Mouse (Mus musculus) CH12.LX (cell line): ENCODE data around the gene Adamts6. TPM values are rescaled to one million over a fixed set of nuclear protein-coding genes. Genes with fewer than 3 reads are reported as not detected.

Source experiments
- DNase-seq: peaks from one replicate; pipeline ENCODE4 v3.0.0-alpha.2; 2013; ENCODE audit errors: extremely low read depth
- H3K27ac ChIP-seq: 2 replicates; pipeline ENCODE4 v1.5.1; 2012; ENCODE audit warnings: low read depth, mild to moderate bottlenecking, control low read depth, moderate library complexity; ENCODE audit not compliant: insufficient read depth
- H3K27me3 ChIP-seq: replicated peaks from 2 replicates; pipeline ENCODE3; 2012; ENCODE audit warnings: inconsistent platforms
- H3K36me3 ChIP-seq, 2 experiments: replicated peaks in 1 of 2; 2 replicates each; pipeline versions ENCODE3 to v1.6.1; 2012; ENCODE audit warnings: inconsistent platforms in 1 of 2, low read length in 1 of 2, mild to moderate bottlenecking in 1 of 2, mixed read lengths in 1 of 2, moderate library complexity in 1 of 2; ENCODE audit not compliant: control insufficient read depth in 1 of 2, insufficient read depth in 1 of 2
- H3K4me1 ChIP-seq, 2 experiments: 2 replicates each; pipeline ENCODE4 v1.6.1; 2012; ENCODE audit warnings: inconsistent platforms in 1 of 2, moderate library complexity in 1 of 2; ENCODE audit not compliant: insufficient read depth in 2 of 2, control insufficient read depth in 1 of 2
- H3K4me2 ChIP-seq: 2 replicates; pipeline ENCODE4 v1.6.1; 2012; ENCODE audit warnings: low read depth, mild to moderate bottlenecking, control low read depth; ENCODE audit not compliant: poor library complexity, insufficient read depth, severe bottlenecking
- H3K4me3 ChIP-seq, 3 experiments: fragments of 150-350 bp in 1 of 3; sonication (generic) in 1 of 3; replicated peaks in 1 of 3; 2 replicates each; pipeline versions ENCODE3 to v1.5.1; 2011 to 2012; ENCODE audit warnings: low read depth in 2 of 3, low read length in 2 of 3, mild to moderate bottlenecking in 2 of 3, moderate library complexity in 2 of 3, control low read depth in 1 of 3, improper control_type of control experiment in 1 of 3, inconsistent platforms in 1 of 3, mixed read lengths in 1 of 3; ENCODE audit not compliant: poor library complexity in 1 of 3
- H3K79me2 ChIP-seq: replicated peaks from 2 replicates; pipeline ENCODE4 v1.6.1; 2012; ENCODE audit warnings: mild to moderate bottlenecking, moderate library complexity; ENCODE audit not compliant: control insufficient read depth, poor library complexity, insufficient read depth, severe bottlenecking; ENCODE audit errors: extremely low read depth
- H3K9ac ChIP-seq: 2 replicates; pipeline ENCODE4 v1.6.1; 2012; ENCODE audit warnings: low read depth, mild to moderate bottlenecking, control low read depth, moderate library complexity; ENCODE audit not compliant: insufficient read depth
- H3K9me3 ChIP-seq: replicated peaks from 2 replicates; pipeline ENCODE3; 2012; ENCODE audit warnings: low read length, inconsistent platforms, mixed read lengths
- BHLHE40 ChIP-seq: IDR thresholded peaks from 2 replicates; pipeline ENCODE4 v1.6.1; 2011; ENCODE audit warnings: mild to moderate bottlenecking, low read depth, low read length, improper control_type of control experiment
- E2F4 ChIP-seq: IDR thresholded peaks from 2 replicates; pipeline ENCODE4 v1.6.1; 2011; ENCODE audit warnings: low read depth, low read length, improper control_type of control experiment; ENCODE audit not compliant: insufficient replicate concordance
- EP300 ChIP-seq: IDR thresholded peaks from 2 replicates; pipeline ENCODE4 v1.6.1; 2011; ENCODE audit warnings: low read length, improper control_type of control experiment
- IRF4 ChIP-seq: IDR thresholded peaks from 2 replicates; pipeline ENCODE4 v1.6.1; 2014; ENCODE audit warnings: low read depth, mild to moderate bottlenecking, inconsistent platforms, low read length, improper control_type of control experiment
- JUND ChIP-seq: conservative IDR thresholded peaks from 2 replicates; pipeline ENCODE4 v1.6.1; 2011; ENCODE audit warnings: low read depth, low read length, improper control_type of control experiment
- KAT2A ChIP-seq: IDR thresholded peaks from 2 replicates; pipeline ENCODE4 v1.6.1; 2012; ENCODE audit warnings: low read length, improper control_type of control experiment, inconsistent platforms; ENCODE audit not compliant: insufficient replicate concordance
- MAZ ChIP-seq: IDR thresholded peaks from 2 replicates; pipeline ENCODE4 v1.6.1; 2012; ENCODE audit warnings: low read depth, mild to moderate bottlenecking, inconsistent platforms, low read length, improper control_type of control experiment, moderate library complexity
- NELFE ChIP-seq: IDR thresholded peaks from 2 replicates; pipeline ENCODE4 v1.6.1; 2011; ENCODE audit warnings: low read depth, low read length, improper control_type of control experiment
- NRF1 ChIP-seq: IDR thresholded peaks from 2 replicates; pipeline ENCODE4 v1.6.1; 2014; ENCODE audit warnings: low read depth, mild to moderate bottlenecking, inconsistent platforms, low read length, improper control_type of control experiment, moderate library complexity
- POLR2A ChIP-seq: IDR thresholded peaks from 2 replicates; pipeline ENCODE4 v1.6.1; 2011; ENCODE audit warnings: low read depth, mild to moderate bottlenecking, improper control_type of control experiment, low read length
- POLR2AphosphoS2 ChIP-seq: IDR thresholded peaks from 2 replicates; pipeline ENCODE4 v1.6.1; 2011; ENCODE audit warnings: low read depth, low read length, improper control_type of control experiment
- RAD21 ChIP-seq: IDR thresholded peaks from 2 replicates; pipeline ENCODE4 v1.6.1; 2011; ENCODE audit warnings: low read depth, mild to moderate bottlenecking, low read length, improper control_type of control experiment, moderate library complexity
- RCOR1 ChIP-seq: conservative IDR thresholded peaks from 2 replicates; pipeline ENCODE4 v1.6.1; 2012; ENCODE audit warnings: low read depth, mild to moderate bottlenecking, inconsistent platforms, low read length, improper control_type of control experiment
- SIN3A ChIP-seq: IDR thresholded peaks from 2 replicates; pipeline ENCODE4 v1.6.1; 2012; ENCODE audit warnings: low read length, improper control_type of control experiment, inconsistent platforms
- ZC3H11A ChIP-seq: IDR thresholded peaks from 2 replicates; pipeline ENCODE4 v1.6.1; 2012; ENCODE audit warnings: low read depth, mild to moderate bottlenecking, inconsistent platforms, low read length, improper control_type of control experiment
- dilution Hi-C: fragments of 300-500 bp; cut with MboI; formaldehyde crosslinking; loops from 2 replicates; pipeline ENCODE4 v1.14.3; 2020; ENCODE audit warnings: low sequenced_read_pairs; ENCODE audit not compliant: extremely low pct_unique_long_range_greater_than_20kb, extremely low pct_ligation_motif_present
- in situ Hi-C: fragments of 300-500 bp; cut with MboI; formaldehyde crosslinking; loops from 3 replicates; pipeline ENCODE4 v1.14.3; 2019; ENCODE audit warnings: low sequenced_read_pairs, low pct_ligation_motif_present, low pct_unique_long_range_greater_than_20kb, mixed read lengths
- polyA plus RNA-seq: library from polyadenylated mRNA; unstranded; fragments of >175 nt; gene quantifications from 2 replicates; pipeline ENCODE4 v1.2.1, GENCODE M21; 2012; ENCODE audit warnings: low read depth; ENCODE audit not compliant: insufficient read length
- total RNA-seq, 2 experiments: library from RNA; depleted of rRNA; stranded (reverse); fragments of 300-350 nt in 1 of 2; fragments of >200 nt in 1 of 2; gene quantifications; 2 replicates each; pipeline ENCODE4 v1.2.3; 2012 to 2014

Adamts6 gene
- total and polyA plus RNA-seq, 3 experiments = 0.34 to 1.1 (median 0.72) TPM

DNA sequence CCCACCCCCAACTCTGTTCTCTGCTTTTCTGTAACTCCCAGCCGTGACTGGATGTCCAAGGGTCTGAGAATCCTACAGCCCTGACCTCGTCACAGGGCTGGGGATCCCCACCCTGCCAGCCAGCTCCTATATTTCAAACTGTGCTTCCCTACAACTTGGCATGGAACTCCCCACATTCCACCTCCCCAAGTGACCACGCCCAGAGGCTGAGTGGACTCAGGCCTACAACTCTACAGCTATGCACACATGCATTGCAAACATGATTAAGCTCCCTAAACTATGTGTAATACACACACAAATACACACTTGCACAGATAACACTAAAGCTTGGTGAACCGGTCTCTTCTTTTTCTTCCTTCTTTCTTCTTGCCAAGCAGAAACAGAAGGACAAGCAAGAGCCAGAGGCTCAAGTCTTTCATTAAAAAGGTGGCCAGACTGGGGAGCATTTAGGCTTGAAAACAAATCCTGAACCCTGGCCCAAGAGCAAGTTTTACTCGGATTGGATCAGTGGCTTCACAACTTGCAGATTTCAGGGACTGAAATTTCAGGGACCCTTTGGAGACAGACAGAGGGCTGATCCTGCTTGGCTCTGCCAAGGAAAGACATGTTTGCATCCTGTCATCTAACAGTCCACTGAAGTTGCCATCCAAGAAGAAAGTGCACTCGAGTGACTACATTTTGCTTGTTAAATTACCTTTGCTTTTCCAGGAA, 218.7 kb downstream of the Adamts6 start:
- no peak overlapping the region for H3K4me3 ChIP-seq
- no peak overlapping the region for H3K4me2 ChIP-seq
- no peaks in the 10 kb centered on the region for H3K4me1 ChIP-seq
- in situ Hi-C loops (no loop called here), dilution Hi-C loops (no loop called here)
- no peak for DNase-seq
- no peaks in the 10 kb centered on the region for H3K79me2 ChIP-seq
- no peaks in the 10 kb centered on the region for H3K27me3 ChIP-seq
- no peak for TF ChIP-seq NELFE
- TF ChIP-seq KAT2A = no peak
- TF ChIP-seq NRF1 = no peak
- TF ChIP-seq MAZ = no peak
- TF ChIP-seq RCOR1 = no peak
- TF ChIP-seq ZC3H11A = no peak
- TF ChIP-seq BHLHE40 = no peak
- no peak for TF ChIP-seq POLR2A
- TF ChIP-seq JUND = no peak
- TF ChIP-seq EP300 = no peak
- TF ChIP-seq SIN3A = no peak
- no peak for TF ChIP-seq IRF4
- TF ChIP-seq E2F4 = no peak
- TF ChIP-seq RAD21 = no peak
- no peaks in the 10 kb centered on the region for H3K36me3 ChIP-seq
- no peak overlapping the region for H3K27ac ChIP-seq
- H3K9me3 ChIP-seq = no peaks in the 10 kb centered on the region
- H3K9ac ChIP-seq = no peak overlapping the region

DNA sequence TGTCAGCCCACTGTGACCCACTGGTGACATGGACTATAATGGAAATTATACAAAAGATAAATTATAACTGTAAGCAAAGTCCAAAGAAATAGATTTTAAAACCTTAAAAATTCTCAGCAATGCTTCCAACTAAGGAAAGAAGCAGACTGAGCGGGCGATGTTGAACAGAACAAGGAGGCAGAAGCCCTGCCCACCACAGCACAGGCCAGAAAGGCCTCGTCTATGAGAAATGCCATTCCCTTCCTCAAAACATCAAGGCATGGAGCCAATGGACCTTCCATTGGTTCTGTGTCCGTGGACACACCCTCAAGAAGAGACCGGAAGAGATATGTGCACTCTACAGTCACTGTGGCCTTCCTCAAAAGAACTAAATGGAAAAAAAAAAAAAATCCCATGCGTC, 220.0 kb downstream of the Adamts6 start:
- in situ Hi-C loops = no loop called here
- DNase-seq = no peak
- no peaks in the 10 kb centered on the region for H3K27me3 ChIP-seq
- no peak for TF ChIP-seq POLR2AphosphoS2
- TF ChIP-seq, all 38 proteins: peak for 0
- no peak overlapping the region for H3K27ac ChIP-seq
- H3K36me3 ChIP-seq = no peaks in the 10 kb centered on the region
- no peaks in the 10 kb centered on the region for H3K4me1 ChIP-seq
- no peaks in the 10 kb centered on the region for H3K9me3 ChIP-seq
- H3K9ac ChIP-seq = no peak overlapping the region
- H3K4me2 ChIP-seq = no peak overlapping the region
- H3K4me3 ChIP-seq = no peak overlapping the region
- H3K79me2 ChIP-seq = no peaks in the 10 kb centered on the region
- dilution Hi-C loops = no loop called here
